Mouse (Mus musculus) G1E (cell line): Measurements from ENCODE around the gene Mpped2. TPM values are rescaled to one million over a fixed set of nuclear protein-coding genes. Genes with fewer than 3 reads are reported as not detected.

Source experiments
- ATAC-seq: 2 replicates; pipeline ENCODE4 v1.8.0; 2016; ENCODE audit warnings: mild to moderate bottlenecking; ENCODE audit not compliant: insufficient number of reproducible peaks, poor library complexity, low FRiP score, severe bottlenecking; ENCODE audit errors: extremely low read depth
- DNase-seq: peaks from one replicate; pipeline ENCODE4 v3.0.0; 2012; ENCODE audit warnings: low spot score
- H3K27me3 ChIP-seq: 2 replicates; pipeline ENCODE4 v1.6.1; 2012; ENCODE audit warnings: mild to moderate bottlenecking, low read length, inconsistent platforms; ENCODE audit not compliant: insufficient read depth
- H3K36me3 ChIP-seq: replicated peaks from 2 replicates; pipeline ENCODE3; 2012; ENCODE audit warnings: mild to moderate bottlenecking, inconsistent platforms
- H3K4me1 ChIP-seq: 2 replicates; pipeline ENCODE4 v1.6.1; 2012; ENCODE audit warnings: low read depth, low read length, inconsistent platforms, mixed read lengths; ENCODE audit not compliant: insufficient read depth
- H3K4me3 ChIP-seq: 2 replicates; pipeline ENCODE4 v1.5.1; 2012; ENCODE audit warnings: low read depth, mild to moderate bottlenecking, inconsistent platforms, low read length, moderate library complexity, mixed read lengths
- H3K9me3 ChIP-seq: replicated peaks from 2 replicates; pipeline ENCODE4 v1.6.1; 2012; ENCODE audit warnings: inconsistent platforms
- CTCF ChIP-seq: IDR thresholded peaks from 2 replicates; pipeline ENCODE4 v1.5.1; 2012; ENCODE audit warnings: low read depth, low read length, inconsistent platforms, mixed read lengths
- GATA1 ChIP-seq: IDR thresholded peaks from 2 replicates; pipeline ENCODE4 v1.6.1; 2012; ENCODE audit warnings: borderline replicate concordance, low read length, inconsistent platforms, mixed read lengths
- GATA2 ChIP-seq: IDR thresholded peaks from 2 replicates; pipeline ENCODE4 v1.6.1; 2012; ENCODE audit warnings: low read depth, low read length, inconsistent platforms, borderline replicate concordance
- POLR2AphosphoS5 ChIP-seq: IDR thresholded peaks from 2 replicates; pipeline ENCODE4 v1.6.1; 2012; ENCODE audit warnings: low read depth, low read length, inconsistent platforms; ENCODE audit not compliant: insufficient replicate concordance
- TAL1 ChIP-seq: conservative IDR thresholded peaks from 2 replicates; pipeline ENCODE4 v1.6.1; 2012; ENCODE audit warnings: low read depth, low read length, inconsistent platforms, mixed read lengths
- polyA plus RNA-seq: library from polyadenylated mRNA; stranded (reverse); fragments of >175 nt; gene quantifications from 2 replicates; pipeline ENCODE4 v1.2.3, GENCODE M21; 2012
- total RNA-seq, 2 experiments: library from RNA; stranded (forward) in 1 of 2; stranded (reverse) in 1 of 2; fragments of 200-1000 nt in 1 of 2; fragments of >200 nt in 1 of 2; fragmentation: Nextera tagmentation in 1 of 2; gene quantifications; 2 replicates each; pipeline ENCODE4 v1.2.3; 2014 to 2017

The Mpped2 gene
- total and polyA plus RNA-seq, 3 experiments, result 0.11 TPM; not detected in 2

- H3K27me3 ChIP-seq, result no peaks in the 10 kb centered on the region
- TF ChIP-seq CTCF (no peak), TAL1 (no peak), POLR2AphosphoS5 (no peak), GATA1 (no peak), GATA2 (no peak)
- DNase-seq (no peak), ATAC-seq (no peak)
- peaks cover 14% of the 10 kb centered on the region for H3K9me3 ChIP-seq
- H3K4me3 ChIP-seq, result no peak overlapping the region
- no peaks in the 10 kb centered on the region for H3K4me1 ChIP-seq
- H3K36me3 ChIP-seq, result no peaks in the 10 kb centered on the region
These were observed 69.9 kb downstream of the Mpped2 start for GRCm38 (mm10) chr2:106762920-106763319.

GRCm38 (mm10) chr2:106769236-106769635, 76.2 kb downstream of the Mpped2 start:
- ATAC-seq, result no peak
- TF ChIP-seq GATA1 (no peak), CTCF (no peak), POLR2AphosphoS5 (no peak), TAL1 (no peak), GATA2 (no peak)
- H3K36me3 ChIP-seq, result no peaks in the 10 kb centered on the region
- no peaks in the 10 kb centered on the region for H3K27me3 ChIP-seq
- peaks cover 38% of the 10 kb centered on the region for H3K9me3 ChIP-seq
- DNase-seq, result no peak
- H3K4me3 ChIP-seq, result no peak overlapping the region
- no peaks in the 10 kb centered on the region for H3K4me1 ChIP-seq

- TF ChIP-seq CTCF (no peak), GATA2 (no peak), TAL1 (no peak), GATA1 (no peak), POLR2AphosphoS5 (no peak)
- no peak for ATAC-seq
- no peak overlapping the region for H3K4me3 ChIP-seq
- DNase-seq, result no peak
- H3K9me3 ChIP-seq, result peaks cover 46% of the 10 kb centered on the region
- H3K4me1 ChIP-seq, result no peaks in the 10 kb centered on the region
- H3K27me3 ChIP-seq, result no peaks in the 10 kb centered on the region
- no peaks in the 10 kb centered on the region for H3K36me3 ChIP-seq
These were observed 79.6 kb downstream of the Mpped2 start for GRCm38 (mm10) chr2:106772643-106773042.

GRCm38 (mm10) chr2:106774251-106775196, 81.5 kb downstream of the Mpped2 start:
- DNase-seq, result no peak
- no peak for TF ChIP-seq GATA1
- TF ChIP-seq POLR2AphosphoS5, result no peak
- no peak for TF ChIP-seq TAL1
- TF ChIP-seq GATA2, result no peak
- no peak for TF ChIP-seq CTCF
- no peaks in the 10 kb centered on the region for H3K36me3 ChIP-seq
- H3K9me3 ChIP-seq, result peaks cover 53% of the 10 kb centered on the region
- no peak for ATAC-seq
- H3K4me3 ChIP-seq, result no peak overlapping the region
- H3K4me1 ChIP-seq, result no peaks in the 10 kb centered on the region
- H3K27me3 ChIP-seq, result no peaks in the 10 kb centered on the region

- peaks cover 47% of the 10 kb centered on the region for H3K9me3 ChIP-seq
- H3K27me3 ChIP-seq, result no peaks in the 10 kb centered on the region
- TF ChIP-seq CTCF (no peak), POLR2AphosphoS5 (no peak), GATA1 (no peak), TAL1 (no peak), GATA2 (no peak)
- H3K36me3 ChIP-seq, result no peaks in the 10 kb centered on the region
- no peak overlapping the region for H3K4me3 ChIP-seq
- no peak for DNase-seq
- ATAC-seq, result no peak
- no peaks in the 10 kb centered on the region for H3K4me1 ChIP-seq
These were observed 82.9 kb downstream of the Mpped2 start for GRCm38 (mm10) chr2:106775994-106776393.

GRCm38 (mm10) chr2:106778861-106779516, 85.9 kb downstream of the Mpped2 start:
- Histone ChIP-seq H3K36me3 (no peaks in the 10 kb centered on the region), H3K9me3 (peaks cover 45% of the 10 kb centered on the region), H3K27me3 (no peaks in the 10 kb centered on the region), H3K4me1 (no peaks in the 10 kb centered on the region), H3K4me3 (no peak overlapping the region)
- no peak for ATAC-seq
- TF ChIP-seq GATA2 (no peak), GATA1 (no peak), TAL1 (no peak), CTCF (no peak), POLR2AphosphoS5 (no peak)
- DNase-seq, result no peak
